Mouse (Mus musculus) myocyte (in vitro differentiated cells): ENCODE data around the gene Mrtfa. TPM values are rescaled to one million over a fixed set of nuclear protein-coding genes. Genes with fewer than 3 reads are reported as not detected.

Experiments used
- H3K27me3 ChIP-seq: one replicate; pipeline ENCODE4 v1.6.1; 2011; ENCODE audit not compliant: control insufficient read depth, insufficient read depth, insufficient read length
- H3K36me3 ChIP-seq: one replicate; pipeline ENCODE4 v1.6.1; 2011; ENCODE audit not compliant: control insufficient read depth, insufficient read depth
- H3K4me2 ChIP-seq: one replicate; pipeline ENCODE4 v1.6.1; 2011; ENCODE audit warnings: low read depth, control low read depth
- H3K4me3 ChIP-seq: one replicate; pipeline ENCODE4 v1.5.1; 2011; ENCODE audit warnings: mild to moderate bottlenecking, control low read depth, moderate library complexity
- H3K79me2 ChIP-seq: one replicate; pipeline ENCODE4 v1.6.1; 2011; ENCODE audit not compliant: control insufficient read depth, insufficient read depth
- H3ac ChIP-seq: one replicate; pipeline ENCODE4 v1.6.1; 2011; ENCODE audit not compliant: control insufficient read depth, insufficient read length
- CEBPB ChIP-seq: IDR thresholded peaks from 2 replicates; pipeline ENCODE4 v1.6.1; 2011; ENCODE audit warnings: mild to moderate bottlenecking, moderate library complexity; ENCODE audit not compliant: poor library complexity, insufficient read depth, severe bottlenecking
- E2F4 ChIP-seq: IDR thresholded peaks from one replicate; pipeline ENCODE4 v1.6.1; 2011; ENCODE audit warnings: mild to moderate bottlenecking, control low read depth, moderate library complexity; ENCODE audit not compliant: insufficient read depth
- MAX ChIP-seq: IDR thresholded peaks from one replicate; pipeline ENCODE4 v1.6.1; 2011; ENCODE audit warnings: low read depth, mild to moderate bottlenecking, control low read depth
- MYOD1 ChIP-seq, 3 experiments: IDR thresholded peaks; one replicate each; pipeline ENCODE4 v1.6.1; 2011; ENCODE audit warnings: control low read depth in 2 of 3, low read depth in 2 of 3, mild to moderate bottlenecking in 2 of 3, moderate library complexity in 1 of 3; ENCODE audit not compliant: insufficient read length in 2 of 3, control insufficient read depth in 1 of 3
- MYOG ChIP-seq, 3 experiments: IDR thresholded peaks; one replicate each; pipeline ENCODE4 v1.6.1; 2011; ENCODE audit warnings: control low read depth in 2 of 3, low read depth in 2 of 3, mild to moderate bottlenecking in 2 of 3; ENCODE audit not compliant: insufficient read length in 2 of 3, control insufficient read depth in 1 of 3, insufficient read depth in 1 of 3
- POLR2A ChIP-seq: IDR thresholded peaks from one replicate; pipeline ENCODE4 v1.6.1; 2011; ENCODE audit warnings: low read depth, mild to moderate bottlenecking, control low read depth, moderate library complexity; ENCODE audit not compliant: insufficient read length
- POLR2AphosphoS2 ChIP-seq: IDR thresholded peaks from one replicate; pipeline ENCODE4 v1.6.1; 2011; ENCODE audit warnings: low read depth, control low read depth; ENCODE audit not compliant: insufficient read length
- REST ChIP-seq: IDR thresholded peaks from one replicate; pipeline ENCODE4 v1.6.1; 2011; ENCODE audit warnings: mild to moderate bottlenecking, control low read depth, moderate library complexity; ENCODE audit not compliant: insufficient read depth, insufficient read length
- SRF ChIP-seq: IDR thresholded peaks from one replicate; pipeline ENCODE4 v1.6.1; 2011; ENCODE audit warnings: low read depth; ENCODE audit not compliant: control insufficient read depth, insufficient read length
- TCF12 ChIP-seq: IDR thresholded peaks from one replicate; pipeline ENCODE4 v1.6.1; 2011; ENCODE audit warnings: mild to moderate bottlenecking, control low read depth; ENCODE audit not compliant: poor library complexity, insufficient read depth, severe bottlenecking
- TCF3 ChIP-seq: IDR thresholded peaks from one replicate; pipeline ENCODE4 v1.6.1; 2011; ENCODE audit warnings: low read depth, control low read depth; ENCODE audit not compliant: insufficient read length
- USF1 ChIP-seq: IDR thresholded peaks from one replicate; pipeline ENCODE4 v1.6.1; 2011; ENCODE audit warnings: low read depth, mild to moderate bottlenecking, control low read depth, moderate library complexity
- polyA plus RNA-seq: library from polyadenylated mRNA; unstranded; fragments of >200 nt; fragmentation: generic; extraction: Trizol; gene quantifications from one replicate; pipeline ENCODE4 v1.2.1, GENCODE M21; 2012; ENCODE audit warnings: missing spikeins

Gene Mrtfa
- polyA plus RNA-seq, 1 experiment = 36.0 TPM

DNA sequence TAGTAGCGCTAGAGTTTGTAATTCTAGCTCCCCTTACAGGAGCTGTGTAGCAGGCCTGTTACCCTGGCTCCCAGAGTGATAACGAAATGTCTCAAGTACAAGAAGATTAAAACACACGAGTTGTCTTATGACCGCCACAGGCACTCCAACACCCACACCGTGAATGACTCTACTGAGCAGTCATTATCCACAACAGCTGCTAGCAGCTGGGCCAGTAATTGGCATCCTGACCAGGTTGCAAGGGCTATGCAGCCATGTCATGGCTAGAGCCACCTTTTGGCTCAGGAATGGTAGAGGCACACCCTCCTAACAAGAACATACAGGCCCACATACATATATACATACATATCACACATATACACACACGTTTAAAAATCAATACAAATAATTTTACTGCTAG, 70.4 kb downstream of the Mrtfa start:
- TF ChIP-seq USF1 (no peak), MAX (no peak), MYOD1 (IDR thresholded peaks at IDR 0.05; ENCODE audit: control insufficient read depth in 1 of 3, insufficient read length in 2 of 3, low read depth in 2 of 3) (peak; percentile 78 to 99 (median 95)), TCF3 (peak; percentile 92), POLR2A (no peak), TCF12 (peak; percentile 93), MYOG (IDR thresholded peaks at IDR 0.05; ENCODE audit: control insufficient read depth in 1 of 3, insufficient read depth in 1 of 3, insufficient read length in 2 of 3, low read depth in 2 of 3) (peak; percentile 92 to 97 (median 96))
- no peaks in the 10 kb centered on the region for H3K36me3 ChIP-seq
- H3K4me2 ChIP-seq = no peak overlapping the region
- no peaks in the 10 kb centered on the region for H3K27me3 ChIP-seq
- no peak overlapping the region for H3ac ChIP-seq
- H3K4me3 ChIP-seq = no peak overlapping the region
- peaks cover 83% of the 10 kb centered on the region for H3K79me2 ChIP-seq

DNA sequence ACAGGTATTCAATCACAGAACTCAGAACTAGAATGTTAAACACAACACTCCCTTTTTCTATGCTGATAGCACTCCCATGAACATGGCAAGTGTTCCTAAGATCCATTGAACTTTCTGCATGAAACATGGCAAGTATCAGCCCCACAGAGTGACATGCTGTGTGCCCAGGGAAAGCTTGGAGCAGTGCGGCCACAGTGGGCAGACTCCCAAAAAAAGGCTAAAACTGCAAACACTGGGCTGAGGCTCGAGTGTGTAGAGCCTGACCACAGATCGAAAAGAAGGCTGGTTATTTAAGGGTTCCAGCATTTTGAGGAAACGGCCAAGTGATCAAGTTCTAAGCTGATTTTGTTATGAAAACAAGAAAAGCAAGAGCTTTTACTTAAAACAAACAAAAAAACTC, 72.3 kb downstream of the Mrtfa start:
- H3ac ChIP-seq = no peak overlapping the region
- H3K36me3 ChIP-seq = no peaks in the 10 kb centered on the region
- no peak overlapping the region for H3K4me2 ChIP-seq
- TF ChIP-seq MYOD1 (IDR thresholded peaks at IDR 0.05; ENCODE audit: control insufficient read depth in 1 of 3, insufficient read length in 2 of 3, low read depth in 2 of 3) (no peak), TCF12 (no peak), SRF (no peak), MYOG (IDR thresholded peaks at IDR 0.05; ENCODE audit: control insufficient read depth in 1 of 3, insufficient read depth in 1 of 3, insufficient read length in 2 of 3, low read depth in 2 of 3) (no peak), E2F4 (no peak), REST (no peak), POLR2A (no peak)
- no peaks in the 10 kb centered on the region for H3K27me3 ChIP-seq
- peaks cover 82% of the 10 kb centered on the region for H3K79me2 ChIP-seq
- H3K4me3 ChIP-seq = no peak overlapping the region

DNA sequence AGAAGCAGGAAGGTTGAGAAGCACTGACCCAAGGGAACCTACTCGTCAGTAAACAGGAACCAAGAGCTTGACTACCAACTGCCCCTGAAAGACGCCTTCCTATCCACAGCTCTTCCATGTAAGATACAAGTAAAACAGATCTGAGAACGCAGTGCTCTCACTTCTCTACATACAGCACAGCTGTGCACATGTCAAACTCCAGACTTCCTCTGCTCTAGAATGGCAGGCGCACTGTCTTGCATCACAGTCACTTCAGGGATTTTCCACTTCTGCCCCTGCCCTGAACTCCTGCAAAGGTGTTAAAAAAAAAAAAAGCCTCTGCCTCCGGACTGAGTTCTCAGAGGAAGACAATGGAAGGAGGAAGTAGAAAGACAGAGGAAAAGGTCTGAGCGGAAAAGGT, 78.0 kb downstream of the Mrtfa start:
- Histone ChIP-seq H3K4me2 (no peak overlapping the region), H3ac (no peak overlapping the region), H3K79me2 (peaks cover 70% of the 10 kb centered on the region), H3K36me3 (no peaks in the 10 kb centered on the region), H3K27me3 (no peaks in the 10 kb centered on the region), H3K4me3 (no peak overlapping the region)
- TF ChIP-seq E2F4 (no peak), MAX (no peak), SRF (no peak), CEBPB (no peak), TCF12 (no peak), POLR2AphosphoS2 (no peak), REST (no peak), POLR2A (no peak), USF1 (no peak)

DNA sequence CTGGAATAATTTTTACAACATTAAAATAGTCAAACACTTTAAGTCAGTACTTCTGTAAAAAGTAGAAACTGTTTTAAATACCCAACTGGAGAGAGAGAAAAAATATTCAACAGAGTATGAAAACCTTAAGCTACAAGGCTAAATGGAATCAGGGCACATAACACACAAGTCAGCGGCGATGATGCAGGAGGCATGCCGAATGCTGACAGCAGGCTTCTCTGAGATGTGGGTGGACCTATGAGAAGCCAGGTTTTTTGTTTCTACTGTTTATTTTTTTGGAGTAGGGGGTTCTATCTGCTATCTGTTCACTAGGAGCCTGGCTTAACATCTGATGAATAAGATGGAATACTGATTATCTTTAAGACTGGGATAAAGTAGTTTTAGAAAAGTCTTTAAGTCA, 80.2 kb downstream of the Mrtfa start:
- Histone ChIP-seq H3K36me3 (no peaks in the 10 kb centered on the region), H3K27me3 (no peaks in the 10 kb centered on the region), H3K79me2 (peaks cover 69% of the 10 kb centered on the region), H3ac (no peak overlapping the region), H3K4me2 (no peak overlapping the region), H3K4me3 (no peak overlapping the region)
- no peak for TF ChIP-seq USF1
- TF ChIP-seq REST = no peak

DNA sequence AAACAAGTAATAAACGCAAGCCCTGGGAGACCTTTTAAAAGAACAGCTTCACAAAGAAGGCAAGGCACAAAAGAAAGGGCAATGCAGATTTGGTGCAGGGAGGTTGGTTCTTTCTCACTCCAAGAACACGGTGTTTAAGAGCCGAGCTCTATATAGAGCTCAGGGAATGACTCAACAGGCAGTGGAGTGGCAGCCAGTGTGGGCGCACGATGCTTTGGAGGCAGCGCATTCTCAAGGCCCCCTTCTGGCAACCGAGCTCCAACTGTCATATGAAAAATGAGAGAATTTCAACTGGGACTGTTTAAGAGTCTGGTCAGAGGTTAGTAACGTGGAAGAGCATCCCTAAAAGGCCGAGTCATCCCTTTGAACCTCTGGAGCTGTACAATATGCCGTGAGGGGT, 84.6 kb downstream of the Mrtfa start:
- Histone ChIP-seq H3ac (no peak overlapping the region), H3K4me2 (peak overlapping the region; percentile 97), H3K79me2 (peaks cover 72% of the 10 kb centered on the region), H3K36me3 (no peaks in the 10 kb centered on the region), H3K4me3 (no peak overlapping the region), H3K27me3 (no peaks in the 10 kb centered on the region)
- TF ChIP-seq POLR2A = no peak
- no peak for TF ChIP-seq MAX
- no peak for TF ChIP-seq POLR2AphosphoS2
- no peak for TF ChIP-seq E2F4
- TF ChIP-seq MYOD1 (IDR thresholded peaks at IDR 0.05; ENCODE audit: control insufficient read depth in 1 of 3, insufficient read length in 2 of 3, low read depth in 2 of 3) = no peak
- TF ChIP-seq TCF12 = no peak
- TF ChIP-seq MYOG (IDR thresholded peaks at IDR 0.05; ENCODE audit: control insufficient read depth in 1 of 3, insufficient read depth in 1 of 3, insufficient read length in 2 of 3, low read depth in 2 of 3) = no peak
- TF ChIP-seq USF1 = no peak
- no peak for TF ChIP-seq REST
- no peak for TF ChIP-seq SRF
- no peak for TF ChIP-seq TCF3
- no peak for TF ChIP-seq CEBPB
